Comparison of ENCODE assay signal across 10 mouse cellular contexts in genomic region chr19:6936299-6936698, GRCm38 (mm10). TPM values are rescaled to one million over a fixed set of nuclear protein-coding genes. Genes with fewer than 3 reads are reported as not detected.
DNase-seq lines count a peak whose midpoint lies in the region.
"Had no signal": no experiment of that assay in that cellular context is flagged by ENCODE, and none has a peak within 500 bp of the region (broad histone marks: within the 10 kb centered on the region; RNA-seq: fewer than 3 reads in every experiment).

No protein-coding gene starts in this region.

- peak; percentile 85 for DNase-seq in heart, adult 11 months
- DNase-seq in heart, adult 8-10 months (ENCODE audit: low spot score) = no peak
- DNase-seq in lung, postnatal 36 days = peak; percentile 58
- DNase-seq in lung, postnatal 14 days = no peak
- DNase-seq in ZHBTc4 (ENCODE audit: low read depth, low spot score) = peak; percentile 75
- DNase-seq in testis, postnatal 10 days (ENCODE audit: low spot score) = peak; percentile 54
- DNase-seq in layer of hippocampus, adult 11-12 months (ENCODE audit: low spot score) = no peak
- DNase-seq in heart, postnatal 4 days = no peak
- DNase-seq: heart, adult 18-20 months; midbrain, embryonic 14.5 days had no signal

RNA-seq across cellular contexts. Expression of gene Kcnk4, which starts 2.0 kb away (rescaled TPM):
- total RNA-seq in heart, adult 8-10 months (2022) = not detected
- under 1 TPM in 1 of 2 experiments, not detected in 1; 0.56 TPM for total RNA-seq in heart, postnatal 4 days (2021)
- total RNA-seq: heart, adult 18-20 months had no signal

RNA-seq across cellular contexts. Expression of gene Bad, which starts 5.4 kb away (rescaled TPM):
- total RNA-seq in heart, adult 8-10 months (2022) = 10 to 100 TPM; 19.5 to 23.8 (median 21.3) TPM
- 10 to 100 TPM; 29.6 to 30.5 TPM for total RNA-seq in heart, postnatal 4 days (2021)

RNA-seq across cellular contexts. Expression of gene Gpr137, which starts 6.0 kb away (rescaled TPM):
- 10 to 100 TPM; 33.4 to 37.4 (median 35.7) TPM for total RNA-seq in heart, adult 8-10 months (2022)
- 10 to 100 TPM; 18.7 to 21.4 TPM for total RNA-seq in heart, postnatal 4 days (2021)

RNA-seq across cellular contexts. Expression of gene Catsperz, which starts 11.1 kb away (rescaled TPM):
- total RNA-seq in heart, adult 8-10 months (2022) = not detected
- not detected for total RNA-seq in heart, postnatal 4 days (2021)
- total RNA-seq: heart, adult 18-20 months had no signal

RNA-seq across cellular contexts. Expression of gene Esrra, which starts 14.7 kb away (rescaled TPM):
- 100 to 1,000 TPM; 153 to 180 (median 168) TPM for total RNA-seq in heart, adult 8-10 months (2022)
- total RNA-seq in heart, postnatal 4 days (2021) = 100 to 1,000 TPM; 111 to 119 TPM

Comparison
In these comparisons a context has a peak if more than half of its experiments do, and no peak if none do; other contexts are left out.
1. DNase-seq: peak in heart, adult 11 months (single experiment), lung, postnatal 36 days (single experiment), ZHBTc4 (single experiment) and testis, postnatal 10 days (single experiment); none in heart, adult 8-10 months (single experiment), lung, postnatal 14 days (single experiment), layer of hippocampus, adult 11-12 months (single experiment) and heart, postnatal 4 days (single experiment).